Mouse (Mus musculus): Measurements from ENCODE around the gene Cd9. TPM values are rescaled to one million over a fixed set of nuclear protein-coding genes. Genes with fewer than 3 reads are reported as not detected.

Gene Cd9
- polyA plus RNA-seq, 1 experiment from 2014 or later: 43.7 TPM

GRCm38 (mm10) chr6:125422051-125422822 is 72.4 kb downstream of the Cd9 start:
- Histone ChIP-seq H3K4me1 (ENCODE audit: control insufficient read depth, insufficient read depth, low read length) (no peaks in the 10 kb centered on the region; the same call in 1 of the 2 replicates), H3K4me3 (ENCODE audit: low read depth, low read length) (no peak overlapping the region), H3K27me3 (ENCODE audit: control insufficient read depth, insufficient read depth, low read length) (no peaks in the 10 kb centered on the region), H3K36me3 (ENCODE audit: control insufficient read depth, insufficient read depth, low read length) (no peaks in the 10 kb centered on the region), H3K4me2 (ENCODE audit: low read depth) (peak overlapping the region; percentile 22; the same call in 1 of the 2 replicates), H3K9me3 (ENCODE audit: control insufficient read depth, low read length) (no peaks in the 10 kb centered on the region), H3K27ac (ENCODE audit: low read depth, low read length) (no peak overlapping the region), H3K9ac (ENCODE audit: low read length) (no peak overlapping the region)
- 25% methylated on average over 20 of the region's 20 CpGs for WGBS
- peak; percentile 75 for DNase-seq (ENCODE audit: low spot score)
- peak; percentile 25; the same call in 1 of the 2 replicates for ATAC-seq (ENCODE audit: insufficient read depth, low FRiP score, low TSS enrichment)

- no peaks in the 10 kb centered on the region for H3K36me3 ChIP-seq (ENCODE audit: control insufficient read depth, insufficient read depth, low read length)
- no peaks in the 10 kb centered on the region for H3K9me3 ChIP-seq (ENCODE audit: control insufficient read depth, low read length)
- no peak overlapping the region for H3K27ac ChIP-seq (ENCODE audit: low read depth, low read length)
- H3K4me2 ChIP-seq (ENCODE audit: low read depth): no peak overlapping the region
- H3K27me3 ChIP-seq (ENCODE audit: control insufficient read depth, insufficient read depth, low read length): no peaks in the 10 kb centered on the region
- no peak for DNase-seq (ENCODE audit: low spot score)
- no peak overlapping the region for H3K9ac ChIP-seq (ENCODE audit: low read length)
- ATAC-seq (ENCODE audit: insufficient read depth, low FRiP score, low TSS enrichment): no peak
- no peaks in the 10 kb centered on the region; the same call in 1 of the 2 replicates for H3K4me1 ChIP-seq (ENCODE audit: control insufficient read depth, insufficient read depth, low read length)
- WGBS: 73% methylated on average over 16 of the region's 16 CpGs
- no peak overlapping the region for H3K4me3 ChIP-seq (ENCODE audit: low read depth, low read length)
These were observed 74.0 kb downstream of the Cd9 start for GRCm38 (mm10) chr6:125420458-125421063.

GRCm38 (mm10) chr6:125418744-125419143 is 75.8 kb downstream of the Cd9 start:
- Histone ChIP-seq H3K4me2 (ENCODE audit: low read depth) (no peak overlapping the region), H3K9ac (ENCODE audit: low read length) (no peak overlapping the region), H3K4me1 (ENCODE audit: control insufficient read depth, insufficient read depth, low read length) (no peaks in the 10 kb centered on the region; the same call in 1 of the 2 replicates), H3K27ac (ENCODE audit: low read depth, low read length) (no peak overlapping the region), H3K4me3 (ENCODE audit: low read depth, low read length) (no peak overlapping the region), H3K36me3 (ENCODE audit: control insufficient read depth, insufficient read depth, low read length) (no peaks in the 10 kb centered on the region), H3K9me3 (ENCODE audit: control insufficient read depth, low read length) (no peaks in the 10 kb centered on the region), H3K27me3 (ENCODE audit: control insufficient read depth, insufficient read depth, low read length) (no peaks in the 10 kb centered on the region)
- WGBS: 13% methylated on average over 9 of the region's 9 CpGs
- ATAC-seq (ENCODE audit: insufficient read depth, low FRiP score, low TSS enrichment): peak; percentile 35
- DNase-seq (ENCODE audit: low spot score): peak; percentile 83

- H3K9me3 ChIP-seq (ENCODE audit: control insufficient read depth, low read length): no peaks in the 10 kb centered on the region
- H3K9ac ChIP-seq (ENCODE audit: low read length): no peak overlapping the region
- ATAC-seq (ENCODE audit: insufficient read depth, low FRiP score, low TSS enrichment) (no peak), DNase-seq (ENCODE audit: low spot score) (no peak)
- no peaks in the 10 kb centered on the region for H3K4me1 ChIP-seq (ENCODE audit: control insufficient read depth, insufficient read depth, low read length)
- H3K27me3 ChIP-seq (ENCODE audit: control insufficient read depth, insufficient read depth, low read length): no peaks in the 10 kb centered on the region
- WGBS: 83% methylated on average over 9 of the region's 9 CpGs
- no peaks in the 10 kb centered on the region for H3K36me3 ChIP-seq (ENCODE audit: control insufficient read depth, insufficient read depth, low read length)
- H3K27ac ChIP-seq (ENCODE audit: low read depth, low read length): no peak overlapping the region
- H3K4me2 ChIP-seq (ENCODE audit: low read depth): no peak overlapping the region
- H3K4me3 ChIP-seq (ENCODE audit: low read depth, low read length): no peak overlapping the region
These were observed 81.3 kb downstream of the Cd9 start for GRCm38 (mm10) chr6:125413326-125413725.

- no peak for DNase-seq (ENCODE audit: low spot score)
- WGBS: 96% methylated on average over 6 of the region's 6 CpGs
- no peak overlapping the region for H3K9ac ChIP-seq (ENCODE audit: low read length)
- ATAC-seq (ENCODE audit: insufficient read depth, low FRiP score, low TSS enrichment): no peak
- H3K27me3 ChIP-seq (ENCODE audit: control insufficient read depth, insufficient read depth, low read length): no peaks in the 10 kb centered on the region
- no peak overlapping the region for H3K4me2 ChIP-seq (ENCODE audit: low read depth)
- H3K36me3 ChIP-seq (ENCODE audit: control insufficient read depth, insufficient read depth, low read length): no peaks in the 10 kb centered on the region
- H3K4me1 ChIP-seq (ENCODE audit: control insufficient read depth, insufficient read depth, low read length): no peaks in the 10 kb centered on the region
- H3K4me3 ChIP-seq (ENCODE audit: low read depth, low read length): no peak overlapping the region
- H3K27ac ChIP-seq (ENCODE audit: low read depth, low read length): no peak overlapping the region
- H3K9me3 ChIP-seq (ENCODE audit: control insufficient read depth, low read length): no peaks in the 10 kb centered on the region
These were observed 82.9 kb downstream of the Cd9 start for GRCm38 (mm10) chr6:125411661-125412060.

GRCm38 (mm10) chr6:125410995-125411547 is 83.5 kb downstream of the Cd9 start:
- Histone ChIP-seq H3K36me3 (ENCODE audit: control insufficient read depth, insufficient read depth, low read length) (no peaks in the 10 kb centered on the region), H3K9ac (ENCODE audit: low read length) (no peak overlapping the region), H3K4me1 (ENCODE audit: control insufficient read depth, insufficient read depth, low read length) (no peaks in the 10 kb centered on the region), H3K9me3 (ENCODE audit: control insufficient read depth, low read length) (no peaks in the 10 kb centered on the region), H3K27ac (ENCODE audit: low read depth, low read length) (no peak overlapping the region), H3K4me2 (ENCODE audit: low read depth) (no peak overlapping the region), H3K4me3 (ENCODE audit: low read depth, low read length) (no peak overlapping the region), H3K27me3 (ENCODE audit: control insufficient read depth, insufficient read depth, low read length) (no peaks in the 10 kb centered on the region)
- ATAC-seq (ENCODE audit: insufficient read depth, low FRiP score, low TSS enrichment) (no peak), DNase-seq (ENCODE audit: low spot score) (no peak)
- WGBS: 55% methylated on average over 8 of the region's 8 CpGs

GRCm38 (mm10) chr6:125410551-125410950 is 84.0 kb downstream of the Cd9 start:
- Histone ChIP-seq H3K9ac (ENCODE audit: low read length) (no peak overlapping the region), H3K4me3 (ENCODE audit: low read depth, low read length) (no peak overlapping the region), H3K27ac (ENCODE audit: low read depth, low read length) (no peak overlapping the region), H3K4me1 (ENCODE audit: control insufficient read depth, insufficient read depth, low read length) (no peaks in the 10 kb centered on the region), H3K9me3 (ENCODE audit: control insufficient read depth, low read length) (no peaks in the 10 kb centered on the region), H3K27me3 (ENCODE audit: control insufficient read depth, insufficient read depth, low read length) (no peaks in the 10 kb centered on the region), H3K4me2 (ENCODE audit: low read depth) (no peak overlapping the region), H3K36me3 (ENCODE audit: control insufficient read depth, insufficient read depth, low read length) (no peaks in the 10 kb centered on the region)
- no peak for ATAC-seq (ENCODE audit: insufficient read depth, low FRiP score, low TSS enrichment)
- no peak for DNase-seq (ENCODE audit: low spot score)
- 69% methylated on average over 11 of the region's 11 CpGs for WGBS

All from neural tube, embryonic 11.5 days (tissue).